Comparison of ENCODE assay signal across 27 mouse cellular contexts in the genomic region with DNA sequence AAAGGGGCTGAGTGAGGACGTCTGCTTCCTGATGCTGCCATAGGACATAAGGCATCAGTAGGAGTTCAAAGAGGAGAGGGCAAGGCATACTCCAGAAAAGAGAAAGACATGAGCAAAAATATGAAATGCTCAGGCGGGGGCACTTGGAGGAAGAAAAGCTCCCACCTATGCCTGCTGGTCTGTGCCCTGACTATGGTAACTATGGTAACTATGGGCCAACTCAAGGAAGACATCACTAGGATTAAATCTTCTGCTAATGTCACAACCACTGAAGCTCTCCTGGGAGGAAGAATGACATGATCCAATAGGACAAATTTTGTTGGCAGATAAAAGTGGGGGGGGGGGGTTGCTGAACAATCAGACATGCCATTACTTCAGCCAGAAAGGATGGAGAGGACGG.
DNase-seq lines count a peak whose midpoint lies in the region; ATAC-seq and TF ChIP-seq lines count a peak whose summit lies in the region.
"Had no signal": no experiment of that assay in that cellular context is flagged by ENCODE, and none has a peak within 500 bp of the region (broad histone marks: within the 10 kb centered on the region; RNA-seq: fewer than 3 reads in every experiment).

No protein-coding gene starts in this region.

- no peak for TF ChIP-seq CTCF in hindbrain, postnatal 0 days (IDR thresholded peaks at IDR 0.05; ENCODE audit: low read depth)
- no peak for TF ChIP-seq CTCF in intestine, postnatal 0 days (IDR thresholded peaks at IDR 0.05; ENCODE audit: low read depth)

- no peak overlapping the region for H3K27ac ChIP-seq in hindbrain, postnatal 0 days
- H3K27ac ChIP-seq in hindbrain, embryonic 14.5 days: no peak overlapping the region
- no peak overlapping the region for H3K27ac ChIP-seq in midbrain, embryonic 12.5 days (replicated peaks)
- H3K27ac ChIP-seq in midbrain, embryonic 15.5 days: no peak overlapping the region
- no peak overlapping the region for H3K27ac ChIP-seq in midbrain, embryonic 16.5 days (ENCODE audit: low read length)
- no peak overlapping the region for H3K27ac ChIP-seq in intestine, postnatal 0 days (ENCODE audit: low read depth, low read length)
- H3K27ac ChIP-seq: embryonic facial prominence, embryonic 10.5 days; embryonic facial prominence, embryonic 13.5 days; forebrain, embryonic 13.5 days; heart, embryonic 15.5 days; hindbrain, embryonic 10.5 days; hindbrain, embryonic 15.5 days had no signal

- no peak overlapping the region for H3K4me2 ChIP-seq in hindbrain, postnatal 0 days (ENCODE audit: low read depth, low read length)
- no peak overlapping the region for H3K4me2 ChIP-seq in hindbrain, embryonic 14.5 days (replicated peaks)
- H3K4me2 ChIP-seq in midbrain, embryonic 12.5 days (replicated peaks): no peak overlapping the region
- H3K4me2 ChIP-seq in midbrain, embryonic 15.5 days: no peak overlapping the region
- no peak overlapping the region for H3K4me2 ChIP-seq in midbrain, embryonic 16.5 days (ENCODE audit: low read length)
- no peak overlapping the region for H3K4me2 ChIP-seq in intestine, postnatal 0 days (replicated peaks; ENCODE audit: low read depth)
- H3K4me2 ChIP-seq: embryonic facial prominence, embryonic 13.5 days; forebrain, embryonic 13.5 days; heart, embryonic 12.5 days; heart, embryonic 15.5 days; hindbrain, embryonic 15.5 days had no signal

- H3K4me1 ChIP-seq in hindbrain, postnatal 0 days (ENCODE audit: insufficient read depth, low read length): no peaks in the 10 kb centered on the region
- no peaks in the 10 kb centered on the region for H3K4me1 ChIP-seq in hindbrain, embryonic 14.5 days (replicated peaks; ENCODE audit: control insufficient read depth, insufficient read depth, low read length)
- H3K4me1 ChIP-seq in midbrain, embryonic 12.5 days: 0 out of 2 replicates have a peak, but pooled peaks cover 2% of the 10 kb centered on the region
- no peaks in the 10 kb centered on the region for H3K4me1 ChIP-seq in midbrain, embryonic 15.5 days
- H3K4me1 ChIP-seq in midbrain, embryonic 16.5 days (ENCODE audit: control insufficient read depth, insufficient read depth, low read length): no peaks in the 10 kb centered on the region
- no peaks in the 10 kb centered on the region for H3K4me1 ChIP-seq in intestine, postnatal 0 days (replicated peaks; ENCODE audit: control insufficient read depth, insufficient read depth, low read length)
- H3K4me1 ChIP-seq: embryonic facial prominence, embryonic 13.5 days; forebrain, embryonic 13.5 days; heart, embryonic 12.5 days; heart, embryonic 15.5 days; hindbrain, embryonic 15.5 days had no signal

- no peaks in the 10 kb centered on the region for H3K36me3 ChIP-seq in hindbrain, postnatal 0 days (ENCODE audit: insufficient read depth, low read length)
- H3K36me3 ChIP-seq in hindbrain, embryonic 14.5 days (replicated peaks; ENCODE audit: control insufficient read depth, insufficient read depth): no peaks in the 10 kb centered on the region
- no peaks in the 10 kb centered on the region for H3K36me3 ChIP-seq in midbrain, embryonic 12.5 days
- H3K36me3 ChIP-seq in midbrain, embryonic 15.5 days (replicated peaks): no peaks in the 10 kb centered on the region
- no peaks in the 10 kb centered on the region for H3K36me3 ChIP-seq in midbrain, embryonic 16.5 days (ENCODE audit: control insufficient read depth, insufficient read depth, low read length)
- no peaks in the 10 kb centered on the region for H3K36me3 ChIP-seq in intestine, postnatal 0 days (ENCODE audit: control insufficient read depth, insufficient read depth)
- H3K36me3 ChIP-seq: embryonic facial prominence, embryonic 10.5 days; embryonic facial prominence, embryonic 13.5 days; heart, embryonic 12.5 days; heart, embryonic 15.5 days; hindbrain, embryonic 10.5 days; hindbrain, embryonic 15.5 days had no signal

- no peak overlapping the region for H3K4me3 ChIP-seq in hindbrain, postnatal 0 days (ENCODE audit: low read length)
- no peak overlapping the region for H3K4me3 ChIP-seq in hindbrain, embryonic 14.5 days (replicated peaks; ENCODE audit: low read length)
- H3K4me3 ChIP-seq in midbrain, embryonic 12.5 days: no peak overlapping the region
- H3K4me3 ChIP-seq in midbrain, embryonic 15.5 days: no peak overlapping the region
- no peak overlapping the region for H3K4me3 ChIP-seq in midbrain, embryonic 16.5 days (ENCODE audit: low read depth, low read length)
- no peak overlapping the region for H3K4me3 ChIP-seq in intestine, postnatal 0 days (ENCODE audit: low read depth, low read length)
- H3K4me3 ChIP-seq: embryonic facial prominence, embryonic 10.5 days; embryonic facial prominence, embryonic 13.5 days; erythroblast, embryonic 14.5 days; forebrain, embryonic 13.5 days; heart, embryonic 12.5 days; heart, embryonic 15.5 days; hindbrain, embryonic 10.5 days; hindbrain, embryonic 15.5 days had no signal

- ATAC-seq in hindbrain, postnatal 0 days: peak; percentile 58; the same call in 1 of the 2 replicates
- ATAC-seq in hindbrain, embryonic 14.5 days (ENCODE audit: low FRiP score): no peak
- ATAC-seq in midbrain, embryonic 12.5 days (ENCODE audit: low FRiP score, low read depth): 0 out of 2 replicates have a peak, but pooled peaks have one; percentile 52
- ATAC-seq in midbrain, embryonic 15.5 days (replicated peaks): no peak; the same call in 1 of the 2 replicates
- 0 out of 2 replicates have a peak, but pooled peaks have one; percentile 21 for ATAC-seq in midbrain, embryonic 16.5 days
- no peak for ATAC-seq in intestine, postnatal 0 days
- ATAC-seq: CD4-positive, CD25-positive, alpha-beta regulatory T cell, adult 4 months; forebrain, embryonic 13.5 days; forebrain, embryonic 16.5 days; inflammation-experienced regulatory T-cells, adult 6 months had no signal

- WGBS in hindbrain, postnatal 0 days: 56% methylated on average over 3 of the region's 3 CpGs
- 70% methylated on average over 3 of the region's 3 CpGs for WGBS in hindbrain, embryonic 14.5 days
- 63% methylated on average over 3 of the region's 3 CpGs for WGBS in midbrain, embryonic 12.5 days
- WGBS in midbrain, embryonic 15.5 days: 50% methylated on average over 3 of the region's 3 CpGs
- 55% methylated on average over 3 of the region's 3 CpGs for WGBS in midbrain, embryonic 16.5 days
- 79% methylated on average over 3 of the region's 3 CpGs for WGBS in intestine, postnatal 0 days

- DNase-seq in hindbrain, postnatal 0 days (ENCODE audit: low spot score): no peak
- no peak for DNase-seq in hindbrain, embryonic 14.5 days (ENCODE audit: low spot score)
- DNase-seq: adrenal gland, adult 2 months; adrenal gland, postnatal 14 days; cerebellum, adult 11 months; cerebellum, adult 2 months; cerebellum, adult 9-11 months; cerebellum, postnatal 25 days; gastrocnemius, postnatal 10 days; gastrocnemius, postnatal 36 days; heart, postnatal 10 days; heart, postnatal 36 days had no signal

- H3K27me3 ChIP-seq in hindbrain, postnatal 0 days (ENCODE audit: insufficient read depth, low read length): no peaks in the 10 kb centered on the region
- H3K27me3 ChIP-seq in hindbrain, embryonic 14.5 days (ENCODE audit: control insufficient read depth, insufficient read depth, low read length): no peaks in the 10 kb centered on the region
- no peaks in the 10 kb centered on the region for H3K27me3 ChIP-seq in midbrain, embryonic 12.5 days
- no peaks in the 10 kb centered on the region for H3K27me3 ChIP-seq in midbrain, embryonic 15.5 days (replicated peaks)
- H3K27me3 ChIP-seq in midbrain, embryonic 16.5 days (ENCODE audit: control insufficient read depth, insufficient read depth, low read depth, low read length): no peaks in the 10 kb centered on the region
- no peaks in the 10 kb centered on the region for H3K27me3 ChIP-seq in intestine, postnatal 0 days (replicated peaks; ENCODE audit: control insufficient read depth, insufficient read depth, low read length)
- H3K27me3 ChIP-seq: embryonic facial prominence, embryonic 13.5 days; forebrain, embryonic 13.5 days; heart, embryonic 12.5 days; heart, embryonic 15.5 days; hindbrain, embryonic 15.5 days had no signal

- H3K9ac ChIP-seq in hindbrain, postnatal 0 days (replicated peaks; ENCODE audit: low read length): no peak overlapping the region
- no peak overlapping the region for H3K9ac ChIP-seq in hindbrain, embryonic 14.5 days
- H3K9ac ChIP-seq in midbrain, embryonic 12.5 days (replicated peaks): no peak overlapping the region
- H3K9ac ChIP-seq in midbrain, embryonic 15.5 days: no peak overlapping the region
- H3K9ac ChIP-seq in midbrain, embryonic 16.5 days (ENCODE audit: low read depth, low read length): no peak overlapping the region
- H3K9ac ChIP-seq in intestine, postnatal 0 days (ENCODE audit: low read depth, low read length): no peak overlapping the region
- H3K9ac ChIP-seq: embryonic facial prominence, embryonic 13.5 days; forebrain, embryonic 13.5 days; heart, embryonic 12.5 days; heart, embryonic 15.5 days; hindbrain, embryonic 15.5 days had no signal

- H3K9me3 ChIP-seq in hindbrain, postnatal 0 days (ENCODE audit: low read length): no peaks in the 10 kb centered on the region
- no peaks in the 10 kb centered on the region for H3K9me3 ChIP-seq in hindbrain, embryonic 14.5 days (ENCODE audit: control insufficient read depth, low read length)
- H3K9me3 ChIP-seq in midbrain, embryonic 12.5 days: no peaks in the 10 kb centered on the region
- no peaks in the 10 kb centered on the region for H3K9me3 ChIP-seq in midbrain, embryonic 15.5 days
- no peaks in the 10 kb centered on the region for H3K9me3 ChIP-seq in midbrain, embryonic 16.5 days (replicated peaks; ENCODE audit: control insufficient read depth, low read length, poor library complexity, severe bottlenecking)
- no peaks in the 10 kb centered on the region for H3K9me3 ChIP-seq in intestine, postnatal 0 days (ENCODE audit: control insufficient read depth)
- H3K9me3 ChIP-seq: embryonic facial prominence, embryonic 10.5 days; embryonic facial prominence, embryonic 13.5 days; forebrain, embryonic 13.5 days; heart, embryonic 12.5 days; heart, embryonic 15.5 days; hindbrain, embryonic 10.5 days; hindbrain, embryonic 15.5 days had no signal

Comparison
In these comparisons a context has a peak if more than half of its experiments do, and no peak if none do; other contexts are left out.
1. ATAC-seq: peak in hindbrain, postnatal 0 days (single experiment), midbrain, embryonic 12.5 days (single experiment) and midbrain, embryonic 16.5 days (single experiment); none in hindbrain, embryonic 14.5 days (single experiment), midbrain, embryonic 15.5 days (single experiment) and intestine, postnatal 0 days (single experiment).